Mouse (Mus musculus) heart, postnatal 4 days (tissue): ENCODE results near the gene Gpatch8. TPM values are rescaled to one million over a fixed set of nuclear protein-coding genes. Genes with fewer than 3 reads are reported as not detected.
A peak's percentile ranks its signal among the peaks of the same experiment; 100 is the strongest.

Source experiments
- DNase-seq: peaks from one replicate; pipeline ENCODE4 v3.0.0; 2021
- total RNA-seq, 2 experiments: library from RNA; stranded (reverse); gene quantifications; 2 replicates each; pipeline ENCODE4 v1.2.3; 2021

Gene Gpatch8
- 10 to 100 TPM; 29.5 to 29.7 TPM for total RNA-seq

GRCm38 (mm10) chr11:102556031-102556715 lies at the start of gene Gpatch8:
Gene Gpatch8 (minus strand): TSS chr11:102556392.
- peak; percentile 96 for DNase-seq

GRCm38 (mm10) chr11:102604777-102605552 lies 48.8 kb upstream of the Gpatch8 start:
- peak; percentile 53 for DNase-seq

GRCm38 (mm10) chr11:102604010-102604584 lies 47.9 kb upstream of the Gpatch8 start, which contains the start of gene Fzd2:
Gene Fzd2 (plus strand): TSS chr11:102604396.
- DNase-seq = peak; percentile 88

GRCm38 (mm10) chr11:102603496-102603850 lies 47.3 kb upstream of the Gpatch8 start:
- DNase-seq = peak; percentile 70

GRCm38 (mm10) chr11:102602816-102603495 lies 46.8 kb upstream of the Gpatch8 start:
- DNase-seq = peak; percentile 48

GRCm38 (mm10) chr11:102599912-102600311 lies 43.7 kb upstream of the Gpatch8 start:
- no peak for DNase-seq

GRCm38 (mm10) chr11:102595341-102595820 lies 39.2 kb upstream of the Gpatch8 start:
- DNase-seq = peak; percentile 17

- DNase-seq = no peak
Measured at GRCm38 (mm10) chr11:102587554-102587953, 31.4 kb upstream of the Gpatch8 start.

GRCm38 (mm10) chr11:102586445-102587130 lies 30.4 kb upstream of the Gpatch8 start:
- DNase-seq = no peak

- no peak for DNase-seq
Measured at GRCm38 (mm10) chr11:102582736-102583135, 26.5 kb upstream of the Gpatch8 start.

- peak; percentile 71 for DNase-seq
Measured at GRCm38 (mm10) chr11:102582016-102582610, 25.9 kb upstream of the Gpatch8 start.

- peak; percentile 40 for DNase-seq
Measured at GRCm38 (mm10) chr11:102581281-102582015, 25.3 kb upstream of the Gpatch8 start.

- DNase-seq = no peak
Measured at GRCm38 (mm10) chr11:102580034-102580330, 23.8 kb upstream of the Gpatch8 start.

GRCm38 (mm10) chr11:102579165-102580033 lies 23.2 kb upstream of the Gpatch8 start, which contains the start of gene Gm11627:
Gene Gm11627 (minus strand): TSS chr11:102579461.
- DNase-seq = peak; percentile 52

GRCm38 (mm10) chr11:102578341-102579118 lies 22.3 kb upstream of the Gpatch8 start:
- DNase-seq = peak; percentile 93

GRCm38 (mm10) chr11:102576050-102576754 lies 20.0 kb upstream of the Gpatch8 start:
- DNase-seq = no peak

GRCm38 (mm10) chr11:102575034-102575433 lies 18.8 kb upstream of the Gpatch8 start:
- no peak for DNase-seq
